Mouse (Mus musculus): ENCODE measurements around the gene Usp18. TPM values are rescaled to one million over a fixed set of nuclear protein-coding genes. Genes with fewer than 3 reads are reported as not detected.

Usp18 gene
- polyA plus RNA-seq, 1 experiment from 2014 or later, result 1.0 TPM

GRCm38 (mm10) chr6:121260548-121260947 is 14.8 kb downstream of the Usp18 start:
- DNase-seq (ENCODE audit: low read depth, low spot score) (no peak), ATAC-seq (peak; percentile 60)
- in situ Hi-C loops (cut with MboI; ENCODE audit: low pct_unique_long_range_greater_than_20kb), result no loop called here
- ChIA-PET POLR2A (no interaction called here), CTCF (interaction anchor here (0.6 to 1.4 kb wide), 2 partner anchors 10 to 13 kb away, joined by 3 read pairs; no protein-coding TSS in a partner anchor)
- H3K27me3 ChIP-seq, result no peaks in the 10 kb centered on the region
- peak; percentile 88 for TF ChIP-seq CTCF (IDR thresholded peaks at IDR 0.05)

- POLR2A ChIA-PET, result no interaction called here
- no peaks in the 10 kb centered on the region for H3K27me3 ChIP-seq
- CTCF ChIA-PET, result interaction anchor here (0.6 kb wide), 1 partner anchor 11 kb away, joined by 3 read pairs; no protein-coding TSS in a partner anchor
- TF ChIP-seq CTCF (IDR thresholded peaks at IDR 0.05), result no peak
- in situ Hi-C loops (cut with MboI; ENCODE audit: low pct_unique_long_range_greater_than_20kb), result no loop called here
- ATAC-seq (no peak), DNase-seq (ENCODE audit: low read depth, low spot score) (no peak)
Observed at GRCm38 (mm10) chr6:121261233-121261632, 15.5 kb downstream of the Usp18 start.

- no peak for TF ChIP-seq CTCF (IDR thresholded peaks at IDR 0.05)
- CTCF ChIA-PET, result no interaction called here
Observed at GRCm38 (mm10) chr6:121262004-121262403, 16.3 kb downstream of the Usp18 start.

GRCm38 (mm10) chr6:121262496-121262895 is 16.8 kb downstream of the Usp18 start:
- in situ Hi-C loops (cut with MboI; ENCODE audit: low pct_unique_long_range_greater_than_20kb), result no loop called here
- TF ChIP-seq CTCF (IDR thresholded peaks at IDR 0.05), result no peak
- CTCF ChIA-PET, result no interaction called here
- DNase-seq (ENCODE audit: low read depth, low spot score) (no peak), ATAC-seq (no peak)
- POLR2A ChIA-PET, result no interaction called here
- H3K27me3 ChIP-seq, result no peaks in the 10 kb centered on the region

More at GRCm38 (mm10) chr6:121262004-121262403, 16.3 kb downstream of the Usp18 start:
- H3K27me3 ChIP-seq, result no peaks in the 10 kb centered on the region
- no peak for DNase-seq (ENCODE audit: low read depth, low spot score)
- ATAC-seq, result no peak
- POLR2A ChIA-PET, result no interaction called here
- in situ Hi-C loops (cut with MboI; ENCODE audit: low pct_unique_long_range_greater_than_20kb), result no loop called here

- in situ Hi-C loops (cut with MboI; ENCODE audit: low pct_unique_long_range_greater_than_20kb), result loop anchor here (5.0 to 10.0 kb wide), 2 partner anchors 262 to 1035 kb away; partner anchors contain the start of gene M6pr
- CTCF ChIA-PET, result interaction anchor here (1.0 kb wide), 1 partner anchor 19 kb away, joined by 4 read pairs; no protein-coding TSS in a partner anchor
- TF ChIP-seq CTCF (IDR thresholded peaks at IDR 0.05), result no peak
- H3K27me3 ChIP-seq, result no peaks in the 10 kb centered on the region
- DNase-seq (ENCODE audit: low read depth, low spot score) (no peak), ATAC-seq (no peak)
- POLR2A ChIA-PET, result interaction anchor here (0.7 kb wide), 1 partner anchor 75 kb away, joined by 3 read pairs; no protein-coding TSS in a partner anchor
Observed at GRCm38 (mm10) chr6:121270156-121270555, 24.4 kb downstream of the Usp18 start.

- in situ Hi-C loops (cut with MboI; ENCODE audit: low pct_unique_long_range_greater_than_20kb), result loop anchor here (5.0 to 10.0 kb wide), 2 partner anchors 261 to 1033 kb away; partner anchors contain the start of gene M6pr
- ChIA-PET CTCF (interaction anchor here (0.9 kb wide), 1 partner anchor 1036 kb away, joined by 3 read pairs; no protein-coding TSS in a partner anchor), POLR2A (no interaction called here)
- DNase-seq (ENCODE audit: low read depth, low spot score) (no peak), ATAC-seq (no peak)
- TF ChIP-seq CTCF (IDR thresholded peaks at IDR 0.05), result no peak
- peaks cover 11% of the 10 kb centered on the region for H3K27me3 ChIP-seq
Observed at GRCm38 (mm10) chr6:121271707-121272074, 26.0 kb downstream of the Usp18 start.

- in situ Hi-C loops (cut with MboI; ENCODE audit: low pct_unique_long_range_greater_than_20kb), result loop anchor here (5.0 to 10.0 kb wide), 2 partner anchors 260 to 1033 kb away; partner anchors contain the start of gene M6pr
- CTCF ChIA-PET, result no interaction called here
- peak; percentile 95 for ATAC-seq
- peaks cover 12% of the 10 kb centered on the region for H3K27me3 ChIP-seq
- peak; percentile 89 for TF ChIP-seq CTCF (IDR thresholded peaks at IDR 0.05)
- peak; percentile 31 for DNase-seq (ENCODE audit: low read depth, low spot score)
- POLR2A ChIA-PET, result interaction anchor here (0.6 kb wide), 2 partner anchors 9 to 74 kb away, joined by 3 to 5 read pairs; no protein-coding TSS in a partner anchor
Observed at GRCm38 (mm10) chr6:121272075-121272800, 26.5 kb downstream of the Usp18 start.

- DNase-seq (ENCODE audit: low read depth, low spot score) (no peak), ATAC-seq (no peak)
- H3K27me3 ChIP-seq, result peaks cover 19% of the 10 kb centered on the region
- CTCF ChIA-PET, result interaction anchor here (0.9 to 1.6 kb wide), 3 partner anchors 39 to 92 kb away, joined by 3 to 4 read pairs (median 4); no protein-coding TSS in a partner anchor
- TF ChIP-seq CTCF (IDR thresholded peaks at IDR 0.05), result peak; percentile 65
- in situ Hi-C loops (cut with MboI; ENCODE audit: low pct_unique_long_range_greater_than_20kb), result loop anchor here (5.0 to 10.0 kb wide), 2 partner anchors 258 to 1030 kb away; partner anchors contain the start of gene M6pr
- POLR2A ChIA-PET, result no interaction called here
Observed at GRCm38 (mm10) chr6:121274356-121274755, 28.6 kb downstream of the Usp18 start.

GRCm38 (mm10) chr6:121284132-121284531 is 38.4 kb downstream of the Usp18 start:
- ChIA-PET CTCF (no interaction called here), POLR2A (no interaction called here)
- no peak for DNase-seq (ENCODE audit: low read depth, low spot score)
- in situ Hi-C loops (cut with MboI; ENCODE audit: low pct_unique_long_range_greater_than_20kb), result no loop called here
- TF ChIP-seq CTCF (IDR thresholded peaks at IDR 0.05), result no peak
- H3K27me3 ChIP-seq, result peaks cover 30% of the 10 kb centered on the region
- ATAC-seq, result no peak

- in situ Hi-C loops (cut with MboI; ENCODE audit: low pct_unique_long_range_greater_than_20kb), result no loop called here
- peaks cover 39% of the 10 kb centered on the region for H3K27me3 ChIP-seq
- ATAC-seq, result no peak
- no peak for TF ChIP-seq CTCF (IDR thresholded peaks at IDR 0.05)
- ChIA-PET POLR2A (no interaction called here), CTCF (interaction anchor here (1.2 kb wide), 1 partner anchor 9 kb away, joined by 3 read pairs; no protein-coding TSS in a partner anchor)
- no peak for DNase-seq (ENCODE audit: low read depth, low spot score)
Observed at GRCm38 (mm10) chr6:121299317-121299716, 53.6 kb downstream of the Usp18 start.

- DNase-seq (ENCODE audit: low read depth, low spot score) (no peak), ATAC-seq (no peak)
- H3K27me3 ChIP-seq, result peaks cover 36% of the 10 kb centered on the region
- no peak for TF ChIP-seq CTCF (IDR thresholded peaks at IDR 0.05)
- CTCF ChIA-PET, result interaction anchor here (1.2 kb wide), 1 partner anchor 9 kb away, joined by 3 read pairs; no protein-coding TSS in a partner anchor
- in situ Hi-C loops (cut with MboI; ENCODE audit: low pct_unique_long_range_greater_than_20kb), result no loop called here
- POLR2A ChIA-PET, result no interaction called here
Observed at GRCm38 (mm10) chr6:121299954-121300353, 54.2 kb downstream of the Usp18 start, which contains the start of gene Slc6a13. Gene Slc6a13 (plus strand): TSS chr6:121300227.

Measured in Patski (cell line).